Mouse (Mus musculus) thymus, postnatal 36 days (tissue): Measurements from ENCODE around the gene Gm614.

ENCODE experiments used
- DNase-seq, 2 experiments: peaks; one replicate each; pipeline ENCODE4 v3.0.0; 2022; ENCODE audit warnings: mixed read lengths in 2 of 2

Gene Gm614

GRCm38 (mm10) chrX:101256603-101257002, 7.2 kb downstream of the Gm614 start:
- peak; percentile 64 to 73 for DNase-seq

- no peak for DNase-seq
Measured at GRCm38 (mm10) chrX:101254740-101255139, 9.1 kb downstream of the Gm614 start.

- peak; percentile 84 to 92 for DNase-seq
Measured at GRCm38 (mm10) chrX:101253952-101254729, 9.7 kb downstream of the Gm614 start, which contains the start of gene Foxo4. TSS of gene Foxo4 (plus strand) at chrX:101254528.

- no peak for DNase-seq
Measured at GRCm38 (mm10) chrX:101245011-101245410, 18.8 kb downstream of the Gm614 start.

GRCm38 (mm10) chrX:101222796-101223162, 41.0 kb downstream of the Gm614 start:
- DNase-seq, result no peak

GRCm38 (mm10) chrX:101221834-101222795, 41.7 kb downstream of the Gm614 start, which contains the start of gene Snx12:
TSS of gene Snx12 (minus strand) at chrX:101222563.
- peak; percentile 85 to 87 for DNase-seq
